Mouse (Mus musculus) cerebellum, postnatal 4 days (tissue): ENCODE data around the gene Etnk2.

Source experiments
- DNase-seq, 2 experiments: peaks; one replicate each; pipeline ENCODE4 v3.0.0; 2022; ENCODE audit warnings: low spot score in 2 of 2, mixed read lengths in 1 of 2

Gene Etnk2

GRCm38 (mm10) chr1:133351762-133352161 is 11.6 kb upstream of the Etnk2 start:
- DNase-seq, result no peak

GRCm38 (mm10) chr1:133353371-133353809 is 10.0 kb upstream of the Etnk2 start:
- DNase-seq, result peak; percentile 80 to 93

- no peak for DNase-seq
These were observed 7.9 kb upstream of the Etnk2 start for GRCm38 (mm10) chr1:133355469-133355868.

- DNase-seq, result no peak
These were observed 7.5 kb upstream of the Etnk2 start for GRCm38 (mm10) chr1:133355912-133356311.

- no peak for DNase-seq
These were observed 7.0 kb upstream of the Etnk2 start for GRCm38 (mm10) chr1:133356330-133356729.

GRCm38 (mm10) chr1:133361006-133361405 is 2.4 kb upstream of the Etnk2 start:
- DNase-seq, result no peak

- no peak for DNase-seq
These were observed 1.3 kb upstream of the Etnk2 start for GRCm38 (mm10) chr1:133362103-133362502.

GRCm38 (mm10) chr1:133364022-133364630 is 754 bp downstream of the Etnk2 start:
- DNase-seq, result no peak

- DNase-seq, result no peak
These were observed 1.5 kb downstream of the Etnk2 start for GRCm38 (mm10) chr1:133364890-133365289.

GRCm38 (mm10) chr1:133366951-133367605 is 3.7 kb downstream of the Etnk2 start:
- DNase-seq, result no peak

- DNase-seq, result no peak
These were observed 4.5 kb downstream of the Etnk2 start for GRCm38 (mm10) chr1:133367606-133368488.

- DNase-seq, result no peak
These were observed 5.3 kb downstream of the Etnk2 start for GRCm38 (mm10) chr1:133368644-133369043.

- no peak for DNase-seq
These were observed 7.0 kb downstream of the Etnk2 start for GRCm38 (mm10) chr1:133370352-133370751.

- DNase-seq, result no peak
These were observed 8.1 kb downstream of the Etnk2 start for GRCm38 (mm10) chr1:133371431-133371830.

- DNase-seq, result no peak
These were observed 8.7 kb downstream of the Etnk2 start for GRCm38 (mm10) chr1:133372113-133372512.

- no peak for DNase-seq
These were observed 12.4 kb downstream of the Etnk2 start for GRCm38 (mm10) chr1:133375696-133376346.

GRCm38 (mm10) chr1:133377547-133377946 is 14.2 kb downstream of the Etnk2 start:
- DNase-seq, result no peak

GRCm38 (mm10) chr1:133379254-133379985 is 16.0 kb downstream of the Etnk2 start:
- no peak for DNase-seq

GRCm38 (mm10) chr1:133379986-133380320 is 16.6 kb downstream of the Etnk2 start:
- DNase-seq, result no peak

- DNase-seq, result peak in 1 of 2 experiments; percentile 53
These were observed 17.1 kb downstream of the Etnk2 start for GRCm38 (mm10) chr1:133380347-133381065.

- peak in 1 of 2 experiments; percentile 84 for DNase-seq
These were observed 18.6 kb downstream of the Etnk2 start for GRCm38 (mm10) chr1:133382008-133382407.
